Mouse (Mus musculus) lung, adult 2 months (tissue): ENCODE results near the gene Crim1.

Experiments used
- CTCF ChIP-seq: fragments of 200-500 bp; IDR thresholded peaks from 2 replicates; pipeline ENCODE4 v1.5.1; 2011; ENCODE audit warnings: mild to moderate bottlenecking, low read length, control low read depth; ENCODE audit not compliant: insufficient read depth
- POLR2A ChIP-seq: fragments of 200-500 bp; IDR thresholded peaks from 2 replicates; pipeline ENCODE4 v1.6.1; 2011; ENCODE audit warnings: low read depth, mild to moderate bottlenecking, control low read depth, low read length, borderline replicate concordance; ENCODE audit errors: extremely low read depth

- TF ChIP-seq CTCF (no peak), POLR2A (no peak)
Observed at GRCm38 (mm10) chr17:78358251-78358726, 158.2 kb downstream of the Crim1 start.
